Mouse (Mus musculus) olfactory bulb, adult 2 months (tissue): ENCODE results near the gene Snx25.

Experiments
- CTCF ChIP-seq: fragments of 200-500 bp; IDR thresholded peaks from 2 replicates; pipeline ENCODE4 v1.5.1; 2012; ENCODE audit warnings: low read depth, mild to moderate bottlenecking, low read length, moderate library complexity; ENCODE audit not compliant: insufficient read depth
- POLR2A ChIP-seq: fragments of 200-500 bp; IDR thresholded peaks from 2 replicates; pipeline ENCODE4 v1.6.1; 2012; ENCODE audit warnings: mild to moderate bottlenecking, low read depth, low read length, moderate library complexity; ENCODE audit not compliant: insufficient read depth

DNA sequence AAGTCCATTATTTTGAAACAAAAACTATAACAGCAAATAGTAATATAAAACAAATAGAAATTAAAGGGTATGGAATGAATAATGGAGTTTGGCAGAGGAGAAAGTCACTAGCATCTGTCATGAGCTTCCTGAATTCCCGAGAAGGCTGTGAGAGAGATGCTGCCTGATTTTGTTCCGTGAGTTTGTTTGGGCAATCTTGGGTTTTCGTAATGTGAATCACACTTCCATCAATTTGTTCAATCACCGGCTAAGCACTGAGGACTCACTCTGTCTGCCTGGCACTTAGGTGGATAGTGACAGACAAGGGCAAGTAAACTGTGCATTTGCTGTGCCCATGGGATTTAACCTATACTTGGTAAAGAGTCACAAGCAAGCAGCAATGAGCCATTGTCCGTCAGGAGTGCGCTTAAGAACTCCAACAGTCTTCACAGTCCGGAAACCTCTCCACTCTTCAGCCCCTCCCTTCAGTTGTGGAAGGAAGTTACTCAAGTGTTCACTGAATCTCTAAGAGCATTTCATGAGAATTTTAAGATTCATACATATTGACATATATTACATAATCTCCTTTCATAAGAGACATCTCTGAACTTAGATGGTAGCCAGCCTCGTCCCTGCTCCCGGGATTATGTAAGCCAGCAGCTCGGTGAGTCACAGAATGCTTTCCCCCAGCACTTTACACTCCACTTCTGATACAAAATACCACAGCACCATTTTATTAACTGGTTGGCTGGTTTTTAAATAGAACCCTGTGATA lies 13.9 kb downstream of the Snx25 start:
- no peak for TF ChIP-seq CTCF
- TF ChIP-seq POLR2A, result no peak
